In genomic region chr17:26360711-26361110, GRCm38 (mm10) we compare ENCODE assay signal across 23 mouse cellular contexts. TPM values are rescaled to one million over a fixed set of nuclear protein-coding genes. Genes with fewer than 3 reads are reported as not detected.
DNase-seq lines count a peak whose midpoint lies in the region; ATAC-seq and TF ChIP-seq lines count a peak whose summit lies in the region.
"Had no signal": no experiment of that assay in that cellular context is flagged by ENCODE, and none has a peak within 500 bp of the region (broad histone marks: within the 10 kb centered on the region; RNA-seq: fewer than 3 reads in every experiment).

No protein-coding gene starts in this region.

- no peak for TF ChIP-seq EP300 in lung, postnatal 0 days (IDR thresholded peaks at IDR 0.05)

- TF ChIP-seq CTCF in forebrain, postnatal 0 days (IDR thresholded peaks at IDR 0.05; ENCODE audit: low read depth): no peak
- no peak for TF ChIP-seq CTCF in lung, postnatal 0 days (IDR thresholded peaks at IDR 0.05)

- DNase-seq in forebrain, postnatal 0 days: no peak
- no peak for DNase-seq in heart, adult 8-10 months (ENCODE audit: low spot score)
- no peak for DNase-seq in lung, postnatal 0 days (ENCODE audit: low spot score)
- DNase-seq in adrenal gland, adult 2 months: no peak
- no peak for DNase-seq in kidney, adult 18-20 months
- DNase-seq: adrenal gland, postnatal 25 days; cerebellum, adult 2 months; cerebellum, postnatal 36 days; kidney, adult 8-10 months; layer of hippocampus, adult 9-11 months; left cerebral cortex, postnatal 4 days; liver; retina, postnatal 1 day; thymus, postnatal 25 days had no signal

- no peak overlapping the region for H3K4me3 ChIP-seq in forebrain, embryonic 15.5 days
- H3K4me3 ChIP-seq in forebrain, postnatal 0 days (ENCODE audit: low read depth, low read length): no peak overlapping the region
- no peak overlapping the region for H3K4me3 ChIP-seq in heart, embryonic 15.5 days
- no peak overlapping the region for H3K4me3 ChIP-seq in lung, embryonic 15.5 days
- H3K4me3 ChIP-seq in lung, postnatal 0 days (ENCODE audit: low read depth, low read length): no peak overlapping the region
- H3K4me3 ChIP-seq: embryonic facial prominence, embryonic 15.5 days; hindbrain, embryonic 15.5 days; left cerebral cortex, adult 2 months had no signal

- no peaks in the 10 kb centered on the region for H3K9me3 ChIP-seq in forebrain, embryonic 15.5 days
- H3K9me3 ChIP-seq in forebrain, postnatal 0 days (ENCODE audit: low read length): no peaks in the 10 kb centered on the region
- H3K9me3 ChIP-seq in heart, embryonic 15.5 days (replicated peaks): no peaks in the 10 kb centered on the region
- no peaks in the 10 kb centered on the region for H3K9me3 ChIP-seq in lung, embryonic 15.5 days
- H3K9me3 ChIP-seq in lung, postnatal 0 days (ENCODE audit: low read length): no peaks in the 10 kb centered on the region
- H3K9me3 ChIP-seq: embryonic facial prominence, embryonic 15.5 days; hindbrain, embryonic 15.5 days had no signal

- no peak for ATAC-seq in forebrain, embryonic 15.5 days (replicated peaks)
- no peak for ATAC-seq in forebrain, postnatal 0 days
- ATAC-seq in heart, embryonic 15.5 days (replicated peaks; ENCODE audit: insufficient number of reproducible peaks, insufficient read depth, low FRiP score, low read depth): no peak
- ATAC-seq in lung, embryonic 15.5 days (ENCODE audit: borderline replicate concordance, extremely low read depth, low FRiP score, low TSS enrichment): no peak
- ATAC-seq in lung, postnatal 0 days: no peak
- ATAC-seq: CD4-positive, CD25-positive, alpha-beta regulatory T cell, adult 4 months had no signal

- H3K4me2 ChIP-seq in forebrain, embryonic 15.5 days (replicated peaks): no peak overlapping the region
- no peak overlapping the region for H3K4me2 ChIP-seq in forebrain, postnatal 0 days (ENCODE audit: low read depth)
- H3K4me2 ChIP-seq in heart, embryonic 15.5 days: no peak overlapping the region
- H3K4me2 ChIP-seq in lung, embryonic 15.5 days: no peak overlapping the region
- H3K4me2 ChIP-seq in lung, postnatal 0 days (replicated peaks; ENCODE audit: low read depth, low read length): no peak overlapping the region
- H3K4me2 ChIP-seq: embryonic facial prominence, embryonic 15.5 days; hindbrain, embryonic 15.5 days; midbrain, embryonic 11.5 days had no signal

- 65% methylated on average over 6 of the region's 6 CpGs for WGBS in forebrain, embryonic 15.5 days
- 66% methylated on average over 6 of the region's 6 CpGs for WGBS in forebrain, postnatal 0 days
- 57% methylated on average over 6 of the region's 6 CpGs for WGBS in heart, embryonic 15.5 days
- 29% methylated on average over 6 of the region's 6 CpGs for WGBS in lung, embryonic 15.5 days
- WGBS in lung, postnatal 0 days: 38% methylated on average over 6 of the region's 6 CpGs

- H3K27ac ChIP-seq in forebrain, embryonic 15.5 days (replicated peaks): 0 out of 2 replicates have a peak overlapping the region, but pooled peaks have one; percentile 49
- no peak overlapping the region for H3K27ac ChIP-seq in forebrain, postnatal 0 days (ENCODE audit: low read depth, low read length)
- H3K27ac ChIP-seq in heart, embryonic 15.5 days: peak overlapping the region; percentile 88
- peak overlapping the region; percentile 42; the same call in 1 of the 2 replicates for H3K27ac ChIP-seq in lung, embryonic 15.5 days
- H3K27ac ChIP-seq in lung, postnatal 0 days (ENCODE audit: low read length): no peak overlapping the region
- H3K27ac ChIP-seq: embryonic facial prominence, embryonic 15.5 days; left cerebral cortex, adult 2 months; macrophage had no signal

- H3K9ac ChIP-seq in forebrain, embryonic 15.5 days (replicated peaks): no peak overlapping the region
- H3K9ac ChIP-seq in forebrain, postnatal 0 days: no peak overlapping the region
- H3K9ac ChIP-seq in heart, embryonic 15.5 days: no peak overlapping the region
- no peak overlapping the region for H3K9ac ChIP-seq in lung, embryonic 15.5 days
- H3K9ac ChIP-seq in lung, postnatal 0 days (replicated peaks; ENCODE audit: low read depth): no peak overlapping the region
- H3K9ac ChIP-seq: embryonic facial prominence, embryonic 15.5 days; hindbrain, embryonic 15.5 days had no signal

- H3K27me3 ChIP-seq in forebrain, embryonic 15.5 days: no peaks in the 10 kb centered on the region
- H3K27me3 ChIP-seq in forebrain, postnatal 0 days (ENCODE audit: insufficient read depth, low read length): no peaks in the 10 kb centered on the region
- H3K27me3 ChIP-seq in heart, embryonic 15.5 days: no peaks in the 10 kb centered on the region
- H3K27me3 ChIP-seq in lung, embryonic 15.5 days: no peaks in the 10 kb centered on the region
- no peaks in the 10 kb centered on the region for H3K27me3 ChIP-seq in lung, postnatal 0 days (replicated peaks; ENCODE audit: insufficient read depth, low read length)
- H3K27me3 ChIP-seq: embryonic facial prominence, embryonic 15.5 days; hindbrain, embryonic 15.5 days had no signal

- H3K36me3 ChIP-seq in forebrain, embryonic 15.5 days: no peaks in the 10 kb centered on the region
- no peaks in the 10 kb centered on the region for H3K36me3 ChIP-seq in forebrain, postnatal 0 days (ENCODE audit: insufficient read depth)
- H3K36me3 ChIP-seq in heart, embryonic 15.5 days: no peaks in the 10 kb centered on the region
- H3K36me3 ChIP-seq in lung, embryonic 15.5 days: no peaks in the 10 kb centered on the region
- H3K36me3 ChIP-seq in lung, postnatal 0 days (ENCODE audit: insufficient read depth, low read length): no peaks in the 10 kb centered on the region
- H3K36me3 ChIP-seq: embryonic facial prominence, embryonic 15.5 days; hindbrain, embryonic 15.5 days had no signal

- peaks cover 36% of the 10 kb centered on the region for H3K4me1 ChIP-seq in forebrain, embryonic 15.5 days
- 0 out of 2 replicates have a peak, but pooled peaks cover 7% of the 10 kb centered on the region for H3K4me1 ChIP-seq in forebrain, postnatal 0 days (ENCODE audit: insufficient read depth)
- H3K4me1 ChIP-seq in heart, embryonic 15.5 days (replicated peaks): peaks cover 65% of the 10 kb centered on the region
- peaks cover 64% of the 10 kb centered on the region for H3K4me1 ChIP-seq in lung, embryonic 15.5 days
- H3K4me1 ChIP-seq in lung, postnatal 0 days (ENCODE audit: insufficient read depth, low read depth, low read length): peaks cover 12% of the 10 kb centered on the region; the same call in 1 of the 2 replicates

RNA-seq across cellular contexts. Expression of gene Neurl1b, which starts 53.9 kb away (rescaled TPM):
- 2.7 and 2.9 TPM in 2 replicates for polyA plus RNA-seq in forebrain, embryonic 15.5 days (2015; fragmentation: Nextera tagmentation; extraction: Ambion mirVana)
- total RNA-seq in forebrain, postnatal 0 days (2014; rRNA removed): 59.1 and 74.1 TPM in 2 replicates
- polyA plus RNA-seq in forebrain, postnatal 0 days (2015; fragmentation: Nextera tagmentation; extraction: Ambion mirVana): 2.2 and 3.9 TPM in 2 replicates
- polyA plus RNA-seq in heart, embryonic 15.5 days (2015; fragmentation: Nextera tagmentation; extraction: Ambion mirVana): 2.5 and 2.7 TPM in 2 replicates
- total RNA-seq in heart, adult 8-10 months (2022): 1 to 10 TPM; 3.6 to 5.1 (median 4.4) TPM
- 1.8 and 2.0 TPM in 2 replicates for polyA plus RNA-seq in lung, embryonic 15.5 days (2015; fragmentation: Nextera tagmentation; extraction: Ambion mirVana)
- polyA plus RNA-seq in lung, postnatal 0 days (2015; fragmentation: Nextera tagmentation; extraction: Ambion mirVana): 0.98 and 1.5 TPM in 2 replicates
- total RNA-seq in adrenal gland, adult 2 months (2021): 10 to 100 TPM; 31.7 to 48.5 TPM
- 142 and 152 TPM in 2 replicates for polyA plus RNA-seq in adrenal gland, adult 2 months (2012; rRNA removed)

Comparison
In these comparisons a context has a peak if more than half of its experiments do, and no peak if none do; other contexts are left out.
1. H3K27ac ChIP-seq: peak in forebrain, embryonic 15.5 days (single experiment), heart, embryonic 15.5 days (single experiment) and lung, embryonic 15.5 days (single experiment); none in forebrain, postnatal 0 days (single experiment) and lung, postnatal 0 days (single experiment).
2. RNA of gene Neurl1b, which starts 53.9 kb away (polyA plus RNA-seq): 142 to 152 TPM in adrenal gland, adult 2 months; 2.2 to 3.9 TPM in forebrain, postnatal 0 days, 2.7 to 2.9 TPM in forebrain, embryonic 15.5 days, 2.5 to 2.7 TPM in heart, embryonic 15.5 days, 1.8 to 2.0 TPM in lung, embryonic 15.5 days and 0.98 to 1.5 TPM in lung, postnatal 0 days; every median in the first group is over 10 times any median in the second.